Mouse (Mus musculus) mature B cell (primary cell): Measurements from ENCODE around the gene Pax7.

Experiments used
- in situ Hi-C: fragments of 300-500 bp; cut with MboI; formaldehyde crosslinking; loops from 2 replicates; pipeline ENCODE4 v1.14.3; 2019

Gene Pax7

DNA sequence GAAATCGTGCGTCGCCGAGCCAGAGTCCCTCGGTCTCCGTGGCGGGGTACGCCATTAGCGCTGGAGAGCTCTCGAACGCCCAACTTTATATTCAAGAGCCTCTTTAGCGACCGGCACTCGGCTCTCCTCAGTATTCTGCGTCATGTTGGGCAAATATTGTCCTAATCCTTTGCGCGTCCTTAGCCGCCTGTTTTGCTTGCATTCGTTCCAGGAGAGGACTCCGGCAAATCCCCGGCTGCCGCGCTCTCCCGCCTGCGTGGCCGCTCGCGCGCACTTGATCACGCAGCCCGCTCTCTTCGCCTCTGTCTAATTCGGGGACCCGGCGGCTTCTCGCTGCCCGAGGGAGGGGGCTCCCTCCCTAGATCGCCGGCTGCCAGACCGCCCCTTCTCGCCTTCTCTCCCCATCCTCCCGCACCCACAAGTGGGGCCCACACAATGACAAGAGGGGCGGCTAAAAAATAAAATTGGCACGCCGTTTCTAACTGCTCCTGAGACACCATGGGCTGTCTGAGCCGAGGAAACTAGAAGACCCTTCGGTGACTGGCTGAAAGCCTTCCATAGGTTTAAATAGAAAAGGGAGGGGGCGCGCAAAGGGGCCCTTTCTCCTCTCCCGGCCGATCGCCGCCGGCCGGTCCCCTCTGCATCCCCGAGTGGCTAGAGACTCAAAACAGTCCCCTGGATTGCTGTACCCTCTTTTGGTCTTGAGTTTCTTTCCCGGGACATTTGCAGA, 1.7 kb downstream of the Pax7 start:
- in situ Hi-C loops: no loop called here

- in situ Hi-C loops: no loop called here
Observed at GRCm38 (mm10) chr4:139830581-139831387, 2.5 kb downstream of the Pax7 start.

DNA sequence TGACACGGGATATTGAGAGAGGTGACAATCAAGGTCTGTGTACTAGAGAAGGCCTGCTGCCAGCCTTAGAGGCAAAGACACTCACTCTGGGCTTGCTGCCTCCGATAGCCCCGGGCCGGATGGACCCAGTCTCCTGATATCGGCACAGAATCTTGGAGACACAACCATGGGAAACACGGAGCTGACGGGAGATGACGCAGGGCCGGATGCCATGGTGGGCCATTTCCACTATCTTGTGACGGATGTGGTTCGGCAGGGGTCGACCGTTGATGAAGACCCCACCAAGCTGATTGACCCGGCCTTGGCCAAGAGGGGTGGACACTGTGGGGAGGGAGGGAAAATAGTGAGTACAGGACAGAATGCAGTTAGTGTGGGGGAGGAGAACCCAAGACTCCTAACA, 3.3 kb downstream of the Pax7 start:
- in situ Hi-C loops: no loop called here

GRCm38 (mm10) chr4:139828871-139829590, 4.3 kb downstream of the Pax7 start:
- in situ Hi-C loops: no loop called here

DNA sequence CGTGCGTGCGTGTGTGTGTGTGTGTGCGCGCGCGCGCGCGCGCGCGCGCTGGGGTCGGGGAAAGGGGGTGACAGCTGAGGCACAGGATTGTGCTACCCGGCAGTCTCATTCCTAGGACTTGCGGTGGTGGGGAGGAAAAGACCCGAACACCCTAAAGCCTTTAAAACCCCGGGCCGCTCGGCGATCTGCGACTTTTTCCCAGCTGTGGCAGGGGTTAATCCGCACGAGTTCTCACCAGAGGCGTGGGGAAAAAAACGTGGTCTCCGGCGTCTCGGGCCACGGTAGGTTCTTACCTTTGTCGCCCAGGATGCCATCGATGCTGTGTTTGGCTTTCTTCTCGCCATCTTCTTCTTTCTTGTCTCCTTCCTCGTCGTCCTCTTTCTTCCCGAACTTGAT, 5.0 kb downstream of the Pax7 start:
- in situ Hi-C loops: no loop called here

- in situ Hi-C loops: no loop called here
Observed at GRCm38 (mm10) chr4:139827501-139828282, 5.6 kb downstream of the Pax7 start.

DNA sequence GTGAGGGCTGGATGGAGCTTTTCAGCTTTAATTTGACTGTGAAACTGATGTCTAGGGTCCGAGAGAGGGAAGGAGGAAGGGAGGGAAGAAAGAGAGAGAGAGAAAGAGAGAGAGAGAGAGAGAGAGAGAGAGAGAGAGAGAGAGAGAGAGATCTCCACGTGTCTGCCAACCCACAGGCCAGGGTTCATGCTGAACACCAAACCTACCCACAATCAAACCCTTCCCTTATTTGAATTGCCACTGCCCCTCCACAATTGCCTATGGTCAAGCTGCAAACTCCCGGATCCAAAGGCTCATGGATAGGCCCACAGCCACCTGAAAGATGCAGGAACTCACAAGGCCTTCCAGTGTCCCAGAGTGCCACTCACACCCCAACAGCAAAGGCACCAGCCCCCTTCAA, 7.1 kb downstream of the Pax7 start:
- in situ Hi-C loops: no loop called here

GRCm38 (mm10) chr4:139825326-139826112, 7.8 kb downstream of the Pax7 start:
- in situ Hi-C loops: no loop called here

DNA sequence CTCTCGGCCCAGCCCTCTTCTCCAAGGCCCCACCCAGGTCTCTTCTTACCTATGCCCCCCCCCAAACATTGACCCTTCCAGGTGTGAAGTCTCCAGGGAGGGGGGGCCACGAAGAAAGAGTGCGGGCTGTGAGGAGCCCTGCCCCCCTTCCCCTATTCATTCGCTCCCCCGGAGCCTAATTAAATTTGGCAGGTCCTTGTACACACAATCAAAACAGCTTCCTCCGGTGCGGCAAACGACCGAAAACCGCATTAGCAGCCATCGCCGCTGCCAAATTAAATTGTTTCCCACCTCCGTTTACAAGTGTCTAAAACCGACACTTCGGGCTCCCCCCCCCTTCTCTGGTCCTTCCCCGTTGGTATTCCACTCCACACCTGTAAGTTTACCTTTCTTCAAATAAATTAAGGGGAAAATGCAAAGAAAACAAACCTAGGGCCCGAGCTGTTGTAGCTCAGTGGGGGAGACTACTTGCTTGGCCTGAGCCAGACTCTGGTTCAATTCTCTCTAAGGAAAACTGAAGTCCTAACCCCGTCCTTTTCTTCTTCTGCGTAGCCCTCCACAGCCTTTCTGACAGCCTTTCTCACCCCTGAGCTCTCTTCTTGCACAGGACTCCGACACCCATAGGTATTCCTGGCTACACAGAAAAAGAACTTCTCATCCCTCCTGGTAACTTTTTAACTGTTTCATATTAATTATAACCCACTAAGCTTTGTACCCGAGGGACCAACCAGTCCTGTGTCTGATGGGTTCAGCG, 8.6 kb downstream of the Pax7 start:
- in situ Hi-C loops: no loop called here

- in situ Hi-C loops: no loop called here
Observed at GRCm38 (mm10) chr4:139823870-139824472, 9.4 kb downstream of the Pax7 start.

DNA sequence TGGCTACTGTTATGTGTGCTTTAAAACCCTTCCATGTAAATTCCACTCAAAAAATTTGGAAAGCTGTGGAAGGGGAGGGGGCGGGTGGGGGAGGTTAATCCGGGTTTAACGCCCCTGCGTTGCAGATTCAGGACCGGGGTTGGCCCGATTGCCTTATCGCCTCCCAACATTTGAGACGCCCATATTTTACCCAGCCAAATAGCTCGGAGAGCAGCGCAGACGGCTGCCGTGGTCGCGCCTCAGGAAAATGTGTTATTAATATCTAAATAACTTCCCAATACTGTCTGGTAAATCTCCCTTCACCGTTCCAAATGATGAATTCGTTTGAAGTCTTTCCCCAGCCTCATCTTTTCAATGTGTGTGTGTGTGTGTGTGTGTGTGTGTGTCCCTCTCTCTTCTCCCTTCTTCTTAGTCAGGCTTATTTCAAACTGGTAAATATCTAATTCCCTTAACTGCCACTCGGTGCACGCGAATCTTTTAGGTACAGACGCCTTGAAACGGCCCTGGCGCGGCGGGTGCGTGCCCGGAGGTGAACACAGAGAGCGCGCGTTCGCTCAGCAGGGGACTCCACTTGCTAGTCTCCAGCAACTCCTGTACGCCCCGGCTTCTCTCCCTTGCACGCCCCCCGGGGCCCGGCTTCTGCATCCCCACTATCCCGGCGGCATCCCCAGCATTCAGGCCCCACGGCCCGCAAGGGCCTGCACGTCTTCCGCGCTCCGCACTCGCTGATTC, 10.0 kb downstream of the Pax7 start:
- in situ Hi-C loops: no loop called here

GRCm38 (mm10) chr4:139822214-139823137, 10.9 kb downstream of the Pax7 start:
- in situ Hi-C loops: no loop called here

GRCm38 (mm10) chr4:139821491-139822160, 11.7 kb downstream of the Pax7 start:
- in situ Hi-C loops: no loop called here

DNA sequence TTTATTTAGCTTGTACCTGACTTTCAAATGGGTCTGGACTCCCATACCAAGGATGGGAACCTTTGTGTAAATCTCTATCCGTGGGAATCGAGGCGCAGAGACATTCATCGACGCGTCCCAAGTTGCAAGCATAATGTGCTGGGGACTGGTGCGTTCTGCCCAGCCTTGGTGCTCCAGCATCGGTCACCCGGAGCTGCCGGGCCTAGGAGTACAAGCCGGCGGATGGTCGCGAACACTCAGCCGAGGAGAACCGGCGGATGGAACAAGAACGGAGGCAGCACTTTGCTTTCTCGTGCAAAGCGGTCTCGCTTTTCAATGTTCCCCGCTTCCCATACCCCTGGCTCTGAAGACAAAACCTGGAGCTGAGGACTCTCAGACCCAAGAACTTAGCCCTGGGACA, 12.3 kb downstream of the Pax7 start:
- in situ Hi-C loops: no loop called here

DNA sequence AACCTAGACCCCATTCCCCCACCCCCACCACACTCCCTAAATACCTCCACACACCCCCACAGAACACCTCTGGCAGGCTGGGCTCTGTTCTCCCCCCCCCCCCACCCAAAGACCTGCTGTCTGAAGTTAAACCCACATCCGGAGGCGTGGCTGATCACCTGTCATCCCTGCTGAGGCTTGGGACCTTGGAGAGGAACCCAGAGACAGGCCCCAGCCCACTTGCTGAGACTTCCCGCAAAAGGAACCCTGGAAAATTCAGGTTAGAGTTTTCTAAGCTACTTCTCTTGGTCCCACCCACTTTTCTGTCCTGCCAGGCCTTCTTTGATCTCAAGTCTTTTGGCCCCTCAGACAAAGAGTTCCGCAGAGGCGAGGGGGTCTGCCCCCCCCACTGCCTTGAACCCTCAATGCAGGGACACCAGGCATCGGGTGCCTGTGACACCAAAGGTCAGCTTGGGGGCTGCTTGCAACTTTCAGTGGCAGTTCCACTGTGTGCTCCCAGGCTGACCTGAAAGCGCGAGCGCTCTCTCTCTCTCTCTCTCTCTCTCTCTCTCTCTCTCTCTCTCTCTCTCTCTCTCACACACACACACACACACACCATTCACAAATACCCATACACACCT, 13.8 kb downstream of the Pax7 start:
- in situ Hi-C loops: no loop called here

DNA sequence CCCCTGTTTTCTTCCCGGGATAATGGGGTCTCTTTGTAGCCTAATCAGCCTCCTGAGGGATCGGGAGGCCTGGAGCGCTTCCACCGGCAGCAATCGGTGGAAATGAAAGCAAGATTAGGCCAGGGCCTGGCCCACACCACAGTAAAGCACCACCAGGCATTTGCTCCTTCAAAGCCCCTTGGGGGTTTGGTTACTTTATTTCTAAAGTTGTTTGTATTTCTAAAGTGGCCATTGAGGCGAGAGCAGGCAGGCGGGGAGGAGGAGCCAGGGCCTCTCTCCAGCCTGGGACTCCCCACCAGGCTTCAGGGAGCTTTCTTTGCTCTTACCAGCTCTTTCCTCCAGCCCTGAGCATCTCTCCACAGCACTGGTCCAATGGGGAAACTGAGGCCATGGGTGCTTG, 15.2 kb downstream of the Pax7 start:
- in situ Hi-C loops: no loop called here

DNA sequence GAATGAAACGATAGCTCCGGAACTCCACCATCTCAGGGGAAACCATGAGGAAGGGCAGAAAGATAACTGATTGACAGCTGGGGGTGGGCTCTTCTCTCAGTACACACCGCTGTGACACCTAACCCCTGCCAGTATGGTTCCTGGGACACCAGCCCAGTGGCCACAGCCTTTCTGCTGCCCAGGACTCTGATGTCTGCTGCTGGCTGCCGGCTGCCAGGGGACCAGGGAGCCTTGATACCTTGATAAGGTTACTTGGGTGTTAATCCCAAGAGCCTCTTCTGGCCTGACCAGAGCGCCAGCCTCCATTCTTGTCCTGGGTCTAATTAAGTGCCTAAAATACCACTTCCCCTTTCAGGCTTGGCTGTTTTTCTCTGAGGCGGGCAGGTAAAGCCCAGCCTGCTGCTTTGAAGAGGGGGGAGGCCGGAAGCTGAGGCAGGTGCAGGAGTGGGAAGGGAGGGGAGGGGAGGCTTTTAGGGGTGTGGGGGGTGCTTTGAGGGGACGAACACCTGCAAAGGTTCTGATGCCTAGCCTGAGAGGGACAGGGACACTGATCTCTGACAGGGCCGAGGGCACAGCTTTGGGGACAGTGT, 19.9 kb downstream of the Pax7 start:
- in situ Hi-C loops: no loop called here
